In genomic region chr8:106168356-106169016, GRCm38 (mm10) we compare ENCODE assay signal across 8 mouse cellular contexts. TPM values are rescaled to one million over a fixed set of nuclear protein-coding genes. Genes with fewer than 3 reads are reported as not detected.
DNase-seq lines count a peak whose midpoint lies in the region; ATAC-seq and TF ChIP-seq lines count a peak whose summit lies in the region.

Gene Slc7a6 (plus strand): TSS chr8:106168857.

- peak within 1 kb of the TSS; percentile 93 for H3K9ac ChIP-seq in forebrain, embryonic 14.5 days (ENCODE audit: low read length)
- H3K9ac ChIP-seq in liver, postnatal 0 days (replicated peaks): peak within 1 kb of the TSS; percentile 64
- peak within 1 kb of the TSS; percentile 91 for H3K9ac ChIP-seq in neural tube, embryonic 14.5 days (replicated peaks; ENCODE audit: low read depth, low read length)

- under 1% methylated on average over 59 of the region's 59 CpGs for WGBS in forebrain, embryonic 14.5 days
- WGBS in liver, postnatal 0 days (ENCODE audit: insufficient replicate concordance): under 1% methylated on average over 41 of the region's 59 CpGs
- 0% methylated on average over 42 of the region's 59 CpGs for WGBS in neural tube, embryonic 14.5 days

- H3K4me2 ChIP-seq in forebrain, embryonic 14.5 days (ENCODE audit: low read length): peak within 1 kb of the TSS; percentile 91
- H3K4me2 ChIP-seq in liver, postnatal 0 days (ENCODE audit: low read depth, low read length): peak within 1 kb of the TSS; percentile 99
- peak within 1 kb of the TSS; percentile 91 for H3K4me2 ChIP-seq in neural tube, embryonic 14.5 days (ENCODE audit: low read depth, low read length)

- peak within 1 kb of the TSS; percentile 90 for H3K27ac ChIP-seq in forebrain, embryonic 14.5 days (ENCODE audit: low read depth, low read length)
- peak within 1 kb of the TSS; percentile 29; the same call in 1 of the 2 replicates for H3K27ac ChIP-seq in liver, postnatal 0 days (ENCODE audit: low read depth)
- peak within 1 kb of the TSS; percentile 95 for H3K27ac ChIP-seq in neural tube, embryonic 14.5 days (ENCODE audit: low read depth, low read length)

- peaks cover 47% of the 10 kb centered on the region for H3K27me3 ChIP-seq in E14TG2a.4 (ENCODE audit: insufficient read depth, low read length)
- no peaks in the 10 kb centered on the region for H3K27me3 ChIP-seq in forebrain, embryonic 14.5 days (replicated peaks; ENCODE audit: control insufficient read depth, insufficient read depth, low read length)
- peaks cover 4% of the 10 kb centered on the region for H3K27me3 ChIP-seq in liver, postnatal 0 days (ENCODE audit: insufficient read depth, low read length)
- H3K27me3 ChIP-seq in neural tube, embryonic 14.5 days (ENCODE audit: control insufficient read depth, insufficient read depth, low read length): no peaks in the 10 kb centered on the region

- ATAC-seq in cerebellum, adult (ENCODE audit: insufficient number of reproducible peaks, low FRiP score, low TSS enrichment): peak; percentile 90
- ATAC-seq in forebrain, embryonic 14.5 days: peak; percentile 93
- peak; percentile 83 for ATAC-seq in liver, postnatal 0 days
- peak; percentile 91 for ATAC-seq in neural tube, embryonic 14.5 days (ENCODE audit: low read depth)

- H3K9me3 ChIP-seq in E14TG2a.4 (ENCODE audit: low read length): no peaks in the 10 kb centered on the region
- no peaks in the 10 kb centered on the region for H3K9me3 ChIP-seq in forebrain, embryonic 14.5 days (replicated peaks; ENCODE audit: control insufficient read depth, low read length)
- H3K9me3 ChIP-seq in liver, postnatal 0 days (ENCODE audit: low read length): no peaks in the 10 kb centered on the region
- no peaks in the 10 kb centered on the region for H3K9me3 ChIP-seq in neural tube, embryonic 14.5 days (ENCODE audit: control insufficient read depth, low read length)

- DNase-seq in forebrain, embryonic 14.5 days (ENCODE audit: low spot score): peak; percentile 89
- DNase-seq in heart, postnatal 10 days: peak; percentile 88 to 89
- DNase-seq in layer of hippocampus, adult 11-12 months (ENCODE audit: low spot score): peak; percentile 87
- DNase-seq in liver, postnatal 0 days: peak; percentile 87
- peak; percentile 85 for DNase-seq in testis, postnatal 14 days (ENCODE audit: low spot score)

- peak within 1 kb of the TSS; percentile 88 for H3K4me3 ChIP-seq in E14TG2a.4 (replicated peaks; ENCODE audit: low read length)
- peak within 1 kb of the TSS; percentile 81 for H3K4me3 ChIP-seq in forebrain, embryonic 14.5 days (ENCODE audit: low read depth, low read length)
- H3K4me3 ChIP-seq in liver, postnatal 0 days (ENCODE audit: low read depth, low read length): peak within 1 kb of the TSS; percentile 65
- H3K4me3 ChIP-seq in neural tube, embryonic 14.5 days (ENCODE audit: low read depth, low read length): peak within 1 kb of the TSS; percentile 75

- no peak for TF ChIP-seq EP300 in liver, postnatal 0 days (IDR thresholded peaks at IDR 0.05; ENCODE audit: low read depth)

- intact Hi-C loops in heart, postnatal 10 days (cut with DNase I): loop anchor here (1.0 to 2.0 kb wide), 2 partner anchors 25 to 30 kb away; no protein-coding TSS in a partner anchor

- H3K36me3 ChIP-seq in E14TG2a.4 (ENCODE audit: insufficient read depth, low read length): peaks cover 17% of the 10 kb centered on the region
- peaks cover 12% of the 10 kb centered on the region for H3K36me3 ChIP-seq in forebrain, embryonic 14.5 days (ENCODE audit: control insufficient read depth, insufficient read depth, low read length)
- H3K36me3 ChIP-seq in liver, postnatal 0 days (replicated peaks; ENCODE audit: insufficient read depth, low read length): 0 out of 2 replicates have a peak, but pooled peaks cover 1% of the 10 kb centered on the region
- 0 out of 2 replicates have a peak, but pooled peaks cover 3% of the 10 kb centered on the region for H3K36me3 ChIP-seq in neural tube, embryonic 14.5 days (ENCODE audit: control insufficient read depth, insufficient read depth, low read length)

- peaks cover 19% of the 10 kb centered on the region for H3K4me1 ChIP-seq in E14TG2a.4 (replicated peaks; ENCODE audit: low read depth, low read length)
- peaks cover 5% of the 10 kb centered on the region; the same call in 1 of the 2 replicates for H3K4me1 ChIP-seq in forebrain, embryonic 14.5 days (ENCODE audit: control insufficient read depth, insufficient read depth, low read length)
- H3K4me1 ChIP-seq in liver, postnatal 0 days (ENCODE audit: insufficient read depth): peaks cover 11% of the 10 kb centered on the region
- peaks cover 6% of the 10 kb centered on the region; the same call in 1 of the 2 replicates for H3K4me1 ChIP-seq in neural tube, embryonic 14.5 days (ENCODE audit: control insufficient read depth, insufficient read depth, low read length)

- TF ChIP-seq CTCF in E14TG2a.4 (conservative IDR thresholded peaks at IDR 0.05; ENCODE audit: low read length): no peak
- 0 out of 2 replicates have a peak, but pooled peaks have one; percentile 4 for TF ChIP-seq CTCF in liver, postnatal 0 days (IDR thresholded peaks at IDR 0.05; ENCODE audit: low read depth)

RNA-seq across cellular contexts. Expression of gene Slc7a6, which starts in this region (rescaled TPM):
- 78.2 and 86.3 TPM in 2 replicates for polyA plus RNA-seq in forebrain, embryonic 14.5 days (2014; fragmentation: Nextera tagmentation; extraction: Ambion mirVana)
- 10 to 100 TPM; 17.8 to 20.3 TPM for total RNA-seq in heart, postnatal 10 days (2021)
- 2.6 and 3.2 TPM in 2 replicates for polyA plus RNA-seq in liver, postnatal 0 days (2015; fragmentation: Nextera tagmentation; extraction: Ambion mirVana)
- 65.3 and 74.7 TPM in 2 replicates for polyA plus RNA-seq in neural tube, embryonic 14.5 days (2014; fragmentation: Nextera tagmentation; extraction: Ambion mirVana)

Comparison
In these comparisons a context has a peak if more than half of its experiments do, and no peak if none do; other contexts are left out.
1. Peak in every context shown above with its lines: DNase-seq, ATAC-seq, H3K4me3 ChIP-seq and H3K27ac ChIP-seq.
2. RNA of gene Slc7a6 (polyA plus RNA-seq): 78.2 to 86.3 TPM in forebrain, embryonic 14.5 days and 65.3 to 74.7 TPM in neural tube, embryonic 14.5 days; 2.6 to 3.2 TPM in liver, postnatal 0 days; every median in the first group is over 10 times any median in the second.
3. H3K27ac ChIP-seq: peak in every context shown above with its lines; median percentile 95 in neural tube, embryonic 14.5 days; 90 in forebrain, embryonic 14.5 days; 29 in liver, postnatal 0 days.